Mouse (Mus musculus): ENCODE results near the gene Gramd1b. TPM values are rescaled to one million over a fixed set of nuclear protein-coding genes. Genes with fewer than 3 reads are reported as not detected.

Gene Gramd1b
- total RNA-seq, 2 experiments from 2014 or later = 12.9 to 23.0 TPM

DNA sequence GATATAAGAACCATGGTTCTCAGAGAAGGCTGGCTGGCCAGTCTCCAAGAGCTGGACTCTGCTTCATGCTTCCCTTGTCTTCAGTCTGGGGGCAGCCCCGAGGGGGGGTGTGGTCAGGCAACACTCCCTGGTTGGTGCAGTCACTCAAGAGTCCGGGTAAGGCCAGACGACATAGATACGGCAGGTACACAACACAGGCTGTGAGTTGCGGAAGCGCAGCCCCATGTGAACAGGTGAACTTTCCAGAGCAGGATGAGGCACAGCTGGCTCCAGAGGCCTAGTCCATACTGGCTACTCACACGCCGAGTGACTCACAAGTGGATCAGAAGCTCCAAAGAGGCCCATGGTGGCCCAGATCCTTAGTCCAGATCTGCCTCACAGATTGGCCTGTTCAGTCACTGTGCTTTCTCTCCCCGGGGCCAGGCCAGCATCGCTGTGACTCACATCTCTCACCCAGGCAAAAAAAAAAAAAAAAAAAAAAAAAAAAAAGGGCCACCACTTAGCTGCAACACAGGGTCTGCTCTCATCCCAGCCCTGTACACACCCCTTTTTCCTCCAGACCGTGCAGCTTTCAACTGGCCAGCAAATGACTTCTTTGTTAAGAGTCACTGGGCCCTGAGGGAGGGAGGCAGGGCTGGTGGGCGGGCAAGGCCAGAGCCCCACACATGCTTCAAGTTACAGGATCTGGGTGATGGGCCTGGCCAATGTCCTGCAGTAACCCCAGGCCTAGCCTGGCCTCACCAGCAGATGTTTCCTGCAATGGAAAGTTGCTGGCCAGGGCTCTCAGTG lies 210.1 kb downstream of the Gramd1b start:
- no peak for ATAC-seq (ENCODE audit: poor library complexity, severe bottlenecking)

DNA sequence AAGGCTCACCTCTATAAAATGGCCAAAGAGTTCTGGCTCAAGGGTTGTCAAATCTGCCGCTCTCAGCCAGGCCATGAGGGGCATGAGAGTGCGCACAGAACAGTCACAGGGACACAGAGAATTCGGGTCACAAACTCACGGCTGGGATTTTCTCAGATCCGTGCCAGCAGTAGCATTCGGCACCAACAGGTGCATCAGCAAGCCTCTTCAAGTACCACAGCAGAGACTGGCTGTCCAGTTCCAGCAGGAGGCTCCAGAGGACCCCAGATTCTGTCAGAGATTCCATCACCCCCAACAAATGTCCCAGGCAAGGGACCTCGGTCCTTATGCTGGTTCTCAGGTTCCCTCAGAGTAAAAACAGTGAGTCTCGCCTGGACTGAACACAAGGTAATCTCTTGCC lies 210.8 kb downstream of the Gramd1b start:
- ATAC-seq (ENCODE audit: poor library complexity, severe bottlenecking) = no peak

DNA sequence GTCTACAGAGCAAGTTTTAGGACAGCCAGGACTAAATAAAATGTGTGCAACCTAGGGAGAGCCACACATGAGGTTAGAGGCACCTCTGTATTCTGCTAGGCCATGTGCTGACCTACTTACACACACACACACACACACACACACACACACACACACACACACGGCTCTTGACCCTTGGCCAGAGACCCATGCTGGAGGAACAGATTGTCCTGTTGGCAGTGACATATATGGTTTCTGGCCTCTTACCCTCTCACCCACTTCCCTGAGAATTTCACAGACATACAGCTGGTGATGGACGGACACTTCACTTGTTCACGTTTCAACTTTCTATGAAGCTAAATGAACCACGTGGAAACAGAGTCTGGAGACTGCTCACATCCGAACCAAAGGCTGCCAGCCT lies 212.4 kb downstream of the Gramd1b start:
- no peak for ATAC-seq (ENCODE audit: poor library complexity, severe bottlenecking)

DNA sequence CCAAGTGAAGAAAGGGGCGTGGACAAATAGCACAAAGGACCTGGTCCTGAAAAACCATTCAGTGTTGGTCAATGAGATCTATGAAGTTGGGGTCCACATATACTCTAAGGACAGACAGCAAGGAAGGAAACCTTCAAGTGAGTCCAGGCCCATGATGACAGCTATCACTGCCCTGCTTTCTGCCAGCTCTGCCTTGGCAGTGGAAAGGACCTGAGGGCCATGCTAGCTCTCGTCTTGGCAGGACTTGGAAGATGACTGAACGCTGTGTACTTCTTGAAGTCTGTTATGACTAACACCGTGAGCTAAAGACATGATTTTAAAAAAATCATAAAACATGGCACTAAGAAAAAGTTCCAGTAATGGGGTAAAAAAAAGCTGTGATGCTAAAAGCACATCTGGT lies 213.4 kb downstream of the Gramd1b start:
- ATAC-seq (ENCODE audit: poor library complexity, severe bottlenecking) = no peak

DNA sequence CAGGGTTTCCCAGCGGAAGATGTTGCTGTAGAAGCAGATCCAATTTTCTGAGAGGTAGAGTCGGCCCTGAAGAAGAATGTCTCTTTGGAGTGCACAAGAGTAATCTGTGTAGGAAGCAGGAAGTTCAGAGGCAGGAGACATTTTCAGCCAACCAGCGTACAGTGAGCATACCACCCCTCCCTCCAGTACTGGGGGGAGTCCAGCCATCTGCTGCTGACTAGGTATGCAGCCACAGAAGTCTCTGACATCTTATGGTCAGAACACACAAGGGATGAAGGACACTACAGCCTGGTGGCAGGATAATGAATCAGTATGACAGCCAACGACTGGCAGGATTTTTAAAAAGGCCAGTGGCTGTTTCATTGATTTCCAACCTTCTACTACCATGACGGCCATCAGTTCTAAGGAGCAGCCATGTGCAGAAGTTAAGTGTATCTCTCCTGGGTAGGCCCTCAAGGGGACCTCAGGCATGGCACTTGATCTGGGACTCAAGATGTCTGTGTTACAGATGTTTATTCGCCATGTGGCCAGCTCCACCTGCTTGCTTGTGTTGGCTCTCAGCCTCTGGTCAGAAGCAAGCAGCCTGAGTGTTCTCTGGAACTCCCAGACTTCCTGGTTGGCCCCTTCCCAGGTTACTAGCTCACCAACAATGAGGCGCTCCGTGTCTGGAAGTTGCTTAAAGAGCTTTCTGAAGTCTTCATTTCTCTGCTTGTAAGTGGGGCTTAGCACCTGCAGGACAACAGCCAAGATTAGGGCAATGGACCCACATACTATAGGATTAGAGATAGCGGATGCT lies 214.1 kb downstream of the Gramd1b start:
- ATAC-seq (ENCODE audit: poor library complexity, severe bottlenecking) = no peak

DNA sequence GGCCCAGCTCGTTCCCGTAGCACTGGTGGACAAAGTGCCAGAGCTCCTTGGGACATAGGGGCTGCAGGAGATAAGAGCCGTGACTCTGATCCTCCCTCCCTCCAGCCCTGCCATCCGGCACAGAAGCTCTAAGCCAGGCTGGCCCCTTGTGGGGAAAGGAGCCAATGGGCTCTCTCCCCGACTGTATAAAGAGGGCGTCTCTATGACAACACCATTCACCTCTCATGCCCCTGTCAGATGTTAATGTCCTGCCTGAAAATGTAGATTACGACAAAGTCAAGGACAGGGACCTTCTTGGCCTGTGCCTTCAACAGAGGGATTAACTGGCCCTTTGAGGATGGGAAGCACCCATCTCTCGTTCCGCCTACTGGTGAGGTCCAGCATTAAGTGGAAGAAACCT lies 219.4 kb downstream of the Gramd1b start:
- ATAC-seq (ENCODE audit: poor library complexity, severe bottlenecking) = no peak

DNA sequence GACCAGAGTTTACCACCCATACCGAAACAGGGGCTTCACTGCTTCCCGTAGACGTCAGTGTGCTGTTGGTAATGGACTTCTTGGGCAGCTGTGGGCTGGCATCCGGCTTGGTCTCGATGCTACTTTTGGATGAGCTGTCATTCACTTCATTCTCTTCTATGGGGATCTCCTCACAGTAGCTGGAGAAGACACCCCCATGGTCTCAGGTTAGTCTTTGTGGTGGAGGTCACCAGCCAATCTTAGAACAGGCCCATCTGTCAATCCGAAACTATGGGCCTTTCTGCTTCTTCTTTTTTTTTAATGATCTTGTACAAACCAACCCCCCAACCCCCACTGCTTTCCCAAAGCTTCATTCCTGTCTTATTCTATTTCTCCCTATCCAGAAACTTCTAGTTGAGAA lies 221.3 kb downstream of the Gramd1b start:
- no peak for ATAC-seq (ENCODE audit: poor library complexity, severe bottlenecking)

DNA sequence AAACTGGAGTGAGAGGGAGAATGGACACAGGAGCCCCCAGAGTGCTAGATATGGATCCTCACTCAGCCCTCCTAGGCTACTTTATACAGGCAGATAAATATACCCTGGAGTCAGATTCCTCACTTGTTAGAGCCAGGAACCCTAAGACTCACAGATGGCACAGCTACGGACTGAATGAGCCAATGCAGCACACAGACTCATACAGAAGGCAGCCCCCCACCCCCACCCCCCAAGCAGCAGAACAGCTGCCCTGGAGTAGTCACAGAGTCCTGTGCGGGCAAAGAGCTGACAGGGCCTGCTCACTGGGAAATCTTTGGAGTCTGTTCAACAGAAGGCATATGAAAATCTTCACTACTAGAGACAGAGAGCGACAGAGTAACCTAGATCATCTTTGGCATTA lies 223.9 kb downstream of the Gramd1b start:
- no peak for ATAC-seq (ENCODE audit: poor library complexity, severe bottlenecking)

DNA sequence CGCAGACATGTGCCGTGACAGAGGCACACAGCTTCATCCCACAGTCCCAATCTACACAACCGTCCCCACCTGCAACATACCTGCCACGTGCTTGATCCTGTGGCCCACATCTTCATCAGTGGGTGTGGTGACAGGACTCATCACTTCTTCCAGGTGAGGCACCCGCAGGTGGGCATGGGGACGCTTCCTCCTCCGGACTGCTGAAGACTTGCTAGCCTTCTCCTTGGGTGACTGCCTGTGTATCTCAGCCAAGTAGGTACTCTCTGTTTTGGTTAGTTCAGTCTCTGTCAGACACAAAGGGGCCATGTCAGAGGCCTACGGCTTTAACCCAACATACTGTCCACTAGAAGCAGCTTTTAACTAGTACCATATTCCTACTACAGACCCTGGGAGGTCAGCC lies 226.9 kb downstream of the Gramd1b start:
- ATAC-seq (ENCODE audit: poor library complexity, severe bottlenecking) = no peak

DNA sequence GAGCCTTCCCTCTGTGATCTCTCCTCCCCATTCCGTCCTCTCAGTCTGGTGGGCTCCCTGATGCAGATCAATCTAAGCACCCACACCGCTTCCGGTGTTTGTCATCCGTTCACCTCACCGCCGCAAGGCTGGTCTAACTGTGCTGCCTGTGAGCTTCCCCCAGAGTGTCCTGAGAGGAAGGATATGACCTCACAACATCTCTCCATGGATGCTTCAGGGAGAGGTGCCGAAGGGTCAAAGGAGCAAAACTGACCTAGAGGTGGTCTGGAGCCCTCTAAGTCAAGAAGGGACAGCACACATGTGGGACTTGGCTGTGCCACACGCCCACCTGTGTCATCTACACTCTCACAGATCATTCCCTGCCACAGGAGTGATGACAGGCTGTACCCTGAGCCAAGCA lies 228.8 kb downstream of the Gramd1b start:
- no peak for ATAC-seq (ENCODE audit: poor library complexity, severe bottlenecking)

DNA sequence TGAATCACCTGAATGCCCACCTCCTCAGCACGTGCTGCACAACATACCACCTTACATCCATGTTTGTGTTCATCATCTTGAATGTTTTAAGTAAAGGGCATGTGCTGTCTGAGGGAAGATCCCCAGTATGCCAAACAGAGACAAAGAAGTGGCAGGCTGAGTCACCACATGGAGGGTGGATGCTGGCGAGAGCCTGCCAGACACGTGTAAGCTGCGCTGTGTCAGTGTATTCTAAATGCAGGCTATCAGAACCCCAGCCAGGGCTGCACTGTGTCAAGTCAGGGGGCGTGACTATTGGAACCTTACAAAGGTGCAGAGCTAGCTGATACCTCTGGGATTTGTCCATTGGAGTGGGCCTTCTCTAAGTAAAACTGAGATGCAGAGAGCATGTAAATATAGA lies 229.7 kb downstream of the Gramd1b start:
- ATAC-seq (ENCODE audit: poor library complexity, severe bottlenecking) = no peak

DNA sequence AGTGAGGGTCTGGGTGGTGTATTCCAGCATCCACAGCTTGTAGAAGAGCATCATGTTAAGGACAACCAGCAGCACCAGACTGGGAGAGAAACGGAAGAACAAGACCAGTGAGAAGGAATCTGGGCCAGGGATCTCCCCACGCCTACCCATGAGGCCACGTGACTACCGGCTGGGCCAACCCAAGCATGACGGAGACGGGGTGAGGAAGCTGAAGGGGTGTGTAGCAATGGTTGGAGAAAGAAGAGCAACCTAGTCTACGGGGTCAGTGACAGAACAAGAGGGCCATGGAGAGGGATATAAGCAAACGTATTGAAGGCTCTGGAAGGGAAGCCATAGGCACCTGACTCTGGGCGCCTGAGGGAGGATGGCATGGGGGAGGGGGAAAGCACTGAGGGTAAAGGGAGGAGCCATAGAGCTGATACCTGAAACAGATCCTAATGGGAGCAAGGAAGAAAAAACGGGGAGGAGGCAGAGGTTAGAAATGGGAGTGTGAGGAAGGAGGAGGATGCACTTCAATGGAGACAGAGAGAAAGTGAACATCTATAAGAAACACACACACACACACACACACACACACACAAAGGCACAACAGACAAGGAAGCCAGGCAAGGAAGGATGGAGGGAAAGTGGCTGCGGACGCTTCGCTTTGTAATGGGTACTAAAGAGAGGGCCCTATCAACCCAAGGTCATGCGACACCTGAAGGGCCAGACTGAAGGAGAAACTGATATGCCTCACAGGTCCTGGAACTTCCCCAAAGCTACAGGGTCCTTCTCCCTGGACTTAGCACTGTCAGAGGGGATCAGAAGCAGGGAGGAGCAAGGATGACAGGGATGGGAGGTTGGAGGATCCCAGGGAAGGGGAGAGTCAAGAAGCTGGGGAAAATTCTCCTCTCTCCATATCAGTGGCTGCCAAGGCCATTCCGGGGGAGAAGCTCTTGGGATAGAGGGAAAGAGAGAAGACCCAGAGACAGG lies 230.9 kb downstream of the Gramd1b start:
- no peak for ATAC-seq (ENCODE audit: poor library complexity, severe bottlenecking)

DNA sequence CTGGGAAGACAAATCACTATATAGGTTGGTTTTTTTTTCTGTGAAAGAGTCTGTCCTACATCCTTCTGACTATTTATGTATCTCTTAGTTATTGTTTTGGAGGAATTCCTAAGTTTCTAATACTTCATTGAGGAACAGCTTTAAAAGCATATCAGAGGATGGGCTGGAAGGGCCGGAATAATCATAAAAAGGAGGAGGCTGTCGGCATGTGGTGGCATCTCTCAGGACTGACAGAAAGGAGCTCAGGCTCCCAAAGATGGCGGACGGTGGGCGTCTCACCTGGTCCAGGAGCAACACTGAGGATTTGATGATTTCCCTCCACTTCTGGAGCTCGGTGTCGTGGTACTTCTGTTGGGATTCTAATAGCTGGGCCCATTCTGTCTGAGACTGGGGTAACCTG lies 231.9 kb downstream of the Gramd1b start:
- no peak for ATAC-seq (ENCODE audit: poor library complexity, severe bottlenecking)

DNA sequence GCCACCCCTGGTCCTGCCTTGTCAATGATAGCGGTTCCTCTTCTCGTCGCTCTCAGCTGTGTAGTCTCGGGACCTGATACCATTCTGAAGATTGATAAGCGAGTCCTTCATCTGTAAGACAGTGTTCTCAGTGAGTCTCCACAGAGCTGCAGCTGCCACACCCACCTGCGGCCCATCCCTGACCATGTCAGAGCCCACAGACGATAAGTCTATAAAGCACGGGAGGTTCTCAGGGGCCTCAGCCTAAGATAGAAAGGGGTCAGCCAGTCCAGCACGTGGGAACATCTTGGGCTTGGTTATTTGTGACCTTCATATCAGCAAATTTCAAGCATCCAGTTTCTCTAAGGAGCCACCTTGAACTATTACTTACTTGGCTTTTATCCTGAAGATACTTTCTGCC lies 233.2 kb downstream of the Gramd1b start:
- ATAC-seq (ENCODE audit: poor library complexity, severe bottlenecking) = no peak

DNA sequence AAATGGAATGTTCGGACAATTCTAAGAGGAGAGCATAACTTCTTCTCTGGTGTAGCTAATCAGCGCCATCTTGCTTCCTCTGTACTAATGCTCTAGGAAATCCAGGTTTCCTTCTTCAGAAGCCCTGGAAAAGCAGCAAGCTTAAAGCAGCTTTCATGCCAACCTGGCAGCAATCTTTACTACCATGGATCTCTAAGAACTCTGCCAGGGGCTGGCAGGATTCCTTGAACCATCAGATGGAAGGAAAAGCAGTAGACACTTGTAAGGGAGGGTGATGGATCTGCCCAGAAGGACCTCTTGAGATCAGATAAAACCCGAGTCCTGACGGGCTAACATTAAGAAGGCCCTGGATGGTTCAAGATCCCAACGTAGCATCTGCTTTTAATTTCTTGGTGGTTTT lies 234.9 kb downstream of the Gramd1b start:
- ATAC-seq (ENCODE audit: poor library complexity, severe bottlenecking) = no peak

DNA sequence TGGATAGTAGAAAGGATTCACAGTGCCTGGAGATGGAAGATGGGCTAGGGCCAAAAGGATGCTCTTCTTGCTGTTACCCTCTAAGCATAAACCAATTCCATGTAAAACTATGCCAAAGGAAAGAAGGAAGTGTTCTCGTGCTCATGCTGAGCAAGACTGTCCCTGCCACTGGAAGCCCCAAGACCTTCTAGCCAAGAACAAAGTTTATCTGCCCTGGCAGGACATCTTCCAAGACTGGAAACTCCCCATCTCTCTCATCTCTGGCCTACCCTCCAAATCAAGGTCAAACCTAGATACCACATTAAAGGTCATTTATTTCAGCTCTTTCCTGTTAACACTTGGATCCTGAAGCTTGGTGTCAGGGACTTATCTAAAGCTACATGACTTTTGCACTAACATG lies 236.3 kb downstream of the Gramd1b start:
- no peak for ATAC-seq (ENCODE audit: poor library complexity, severe bottlenecking)

DNA sequence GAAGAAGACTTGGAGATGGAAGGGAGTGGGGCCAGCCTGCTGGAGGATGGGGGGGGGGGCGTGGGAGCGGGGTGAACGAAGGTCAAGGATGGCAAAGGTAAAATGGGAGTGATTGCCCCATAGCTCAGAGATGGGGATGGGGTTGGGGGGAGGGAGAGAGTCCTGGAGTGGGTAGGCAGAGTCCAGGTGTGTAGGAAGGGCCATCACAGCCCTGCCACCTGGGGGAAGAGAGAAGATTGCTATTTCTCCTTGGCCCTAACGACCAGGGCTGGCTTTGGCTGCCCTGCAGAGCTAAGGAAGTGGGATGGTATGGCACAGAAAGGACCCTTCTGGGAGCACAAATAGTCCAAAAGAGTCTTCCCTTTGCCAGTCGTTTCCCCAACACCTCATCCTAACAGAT lies 237.0 kb downstream of the Gramd1b start:
- no peak for ATAC-seq (ENCODE audit: poor library complexity, severe bottlenecking)

DNA sequence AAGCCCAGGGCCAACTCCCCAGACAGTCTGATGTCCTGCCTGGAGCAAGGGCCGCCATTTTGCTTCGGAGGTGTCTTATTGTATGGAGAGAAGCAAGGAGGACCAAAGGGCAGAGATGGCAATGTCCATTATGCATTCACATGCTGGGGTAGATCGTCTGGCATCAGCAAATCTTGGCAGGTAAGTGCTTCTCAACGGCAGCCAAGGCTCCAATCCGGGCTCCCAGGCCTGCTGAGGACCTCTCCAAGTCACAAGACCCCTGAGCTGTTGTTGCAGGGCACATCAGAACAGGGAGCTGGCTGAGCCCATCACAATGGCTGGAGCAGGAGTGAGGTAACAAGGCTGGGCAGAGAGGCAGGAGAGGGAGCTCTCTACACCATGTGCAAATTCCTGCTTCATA lies 237.4 kb downstream of the Gramd1b start:
- no peak for ATAC-seq (ENCODE audit: poor library complexity, severe bottlenecking)

DNA sequence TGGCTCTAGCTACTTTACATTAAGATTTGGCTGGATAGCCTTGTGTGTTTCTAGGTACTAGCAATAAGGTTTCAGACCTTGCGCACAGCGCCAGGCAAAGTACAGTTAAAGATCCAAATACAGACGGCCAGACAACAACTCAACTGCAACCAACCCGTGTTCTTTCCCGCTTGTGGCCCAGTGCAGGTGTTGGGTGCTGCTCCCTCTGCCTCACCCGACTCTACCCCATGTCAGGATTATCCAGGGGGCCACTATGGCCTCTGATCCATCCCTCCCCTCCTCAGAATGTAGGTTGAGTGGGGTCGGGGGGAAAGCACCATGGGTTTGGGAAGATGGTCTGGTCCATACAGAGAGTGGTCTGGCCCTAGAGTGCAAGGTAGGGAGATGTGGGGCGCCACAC lies 237.9 kb downstream of the Gramd1b start:
- no peak for ATAC-seq (ENCODE audit: poor library complexity, severe bottlenecking)

DNA sequence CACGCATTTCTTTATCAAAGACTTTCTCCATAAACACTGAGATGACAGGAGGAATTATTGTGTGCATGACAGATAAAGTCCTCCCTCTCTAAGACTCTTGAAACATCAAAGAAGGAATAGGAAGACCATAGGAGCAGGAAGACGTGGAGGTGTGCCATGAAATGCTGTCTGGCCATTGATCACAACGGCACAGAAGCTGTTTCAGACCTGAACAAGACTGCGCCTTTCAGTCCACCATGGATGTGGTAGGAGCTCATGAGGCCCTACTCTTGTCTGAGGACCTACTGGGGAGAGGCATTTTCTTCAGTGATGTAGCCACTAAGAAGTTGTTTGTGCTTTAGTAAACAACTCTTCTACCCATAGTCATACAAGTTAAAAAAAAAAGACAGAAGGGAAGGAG lies 238.7 kb downstream of the Gramd1b start:
- ATAC-seq (ENCODE audit: poor library complexity, severe bottlenecking) = no peak

DNA sequence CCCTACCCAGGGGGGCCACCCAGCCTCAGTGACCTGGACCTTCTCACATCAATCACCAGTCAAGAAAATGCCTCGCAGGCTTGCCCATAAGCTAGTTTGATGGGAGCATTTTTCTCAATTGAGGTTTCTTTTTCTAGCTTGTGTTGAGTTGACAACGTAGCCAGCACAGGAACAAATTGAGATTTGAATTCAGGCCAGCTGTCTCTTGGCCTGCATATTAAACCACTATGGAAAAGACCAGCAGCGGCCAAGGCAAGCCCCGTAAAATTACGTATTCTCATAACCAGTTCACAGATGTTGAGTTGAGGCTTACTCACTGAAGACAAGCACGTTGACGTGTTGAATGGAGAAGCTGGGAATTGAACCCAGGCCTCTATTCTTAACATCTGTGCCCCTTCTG lies 248.2 kb downstream of the Gramd1b start:
- no peak for ATAC-seq (ENCODE audit: poor library complexity, severe bottlenecking)

Data from megakaryocyte, adult 5-6 weeks (primary cell).